Mouse (Mus musculus) thymus, adult 2 months (tissue): ENCODE measurements around the gene Trio.

Experiments
- CTCF ChIP-seq: fragments of 200-500 bp; IDR thresholded peaks from 2 replicates; pipeline ENCODE4 v1.5.1; 2012; ENCODE audit warnings: mild to moderate bottlenecking, control low read depth, low read length, moderate library complexity, borderline replicate concordance; ENCODE audit not compliant: control insufficient read depth, poor library complexity, insufficient read depth; ENCODE audit errors: extremely low read depth
- POLR2A ChIP-seq: fragments of 200-500 bp; IDR thresholded peaks from 2 replicates; pipeline ENCODE4 v1.6.1; 2012; ENCODE audit warnings: mild to moderate bottlenecking, low read length, control low read depth, moderate library complexity; ENCODE audit not compliant: control insufficient read depth, poor library complexity, insufficient read depth; ENCODE audit errors: extremely low read depth

- TF ChIP-seq CTCF (no peak), POLR2A (no peak)
Observed at GRCm38 (mm10) chr15:27925004-27925635, 100.5 kb downstream of the Trio start.
